Mouse (Mus musculus) Patski (cell line): ENCODE measurements around the gene Lsm7. TPM values are rescaled to one million over a fixed set of nuclear protein-coding genes. Genes with fewer than 3 reads are reported as not detected.

ENCODE experiments used
- ATAC-seq: fragments of 100-300 bp; one replicate; pipeline ENCODE4 v1.8.0; 2021
- CTCF ChIA-PET: fragments of 350-600 bp; sonication (Branson Sonifier 250); formaldehyde crosslinking; loops from one replicate; lab custom pipeline; 2022; ENCODE audit warnings: inconsistent platforms; lab: Charles Lee
- POLR2A ChIA-PET: fragments of 350-600 bp; sonication (Branson Sonifier 250); formaldehyde crosslinking; loops from one replicate; lab custom pipeline; 2022; ENCODE audit warnings: antibody characterized with exemption, inconsistent platforms; lab: Charles Lee
- DNase-seq: peaks from one replicate; pipeline ENCODE4 v3.0.0-alpha.2; 2011; ENCODE audit warnings: low read depth, low spot score
- H3K27me3 ChIP-seq: fragments of 371-371 bp; one replicate; pipeline ENCODE4 v1.5.1; 2021
- CTCF ChIP-seq: fragments of 100-300 bp; IDR thresholded peaks from one replicate; pipeline ENCODE4 v1.5.1; 2021
- in situ Hi-C: fragments of 300-500 bp; cut with MboI; formaldehyde crosslinking; loops from 3 replicates; pipeline ENCODE4 v1.11.1; 2018; ENCODE audit warnings: low pct_unique_long_range_greater_than_20kb, mixed read lengths
- polyA plus RNA-seq: library from polyadenylated mRNA; unstranded; gene quantifications from one replicate; pipeline ENCODE4 v1.2.3, GENCODE M21; 2021

Lsm7 gene
- polyA plus RNA-seq, 1 experiment from 2014 or later, result 77.8 TPM

DNA sequence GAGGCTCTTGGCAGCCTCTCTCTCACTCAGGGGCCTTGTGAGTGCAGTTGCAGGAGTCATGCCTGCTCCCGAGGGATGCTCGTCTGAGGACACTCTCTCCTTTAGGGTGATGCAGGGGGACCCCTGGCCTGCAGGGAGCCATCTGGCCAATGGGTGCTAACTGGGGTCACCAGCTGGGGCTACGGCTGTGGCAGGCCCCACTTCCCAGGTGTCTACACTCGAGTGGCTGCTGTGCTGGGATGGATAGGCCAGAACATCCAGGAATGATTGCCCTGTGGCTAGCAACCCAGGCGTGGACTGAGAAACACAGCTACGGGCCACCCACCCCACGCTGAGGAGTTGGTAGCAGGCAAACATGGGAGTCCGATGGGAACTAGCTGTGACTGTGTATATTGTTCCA lies 44.1 kb upstream of the Lsm7 start:
- ChIA-PET CTCF (no interaction called here), POLR2A (no interaction called here)
- in situ Hi-C loops, result no loop called here
- ATAC-seq, result no peak
- TF ChIP-seq CTCF, result no peak
- DNase-seq, result no peak
- H3K27me3 ChIP-seq, result no peaks in the 10 kb centered on the region

DNA sequence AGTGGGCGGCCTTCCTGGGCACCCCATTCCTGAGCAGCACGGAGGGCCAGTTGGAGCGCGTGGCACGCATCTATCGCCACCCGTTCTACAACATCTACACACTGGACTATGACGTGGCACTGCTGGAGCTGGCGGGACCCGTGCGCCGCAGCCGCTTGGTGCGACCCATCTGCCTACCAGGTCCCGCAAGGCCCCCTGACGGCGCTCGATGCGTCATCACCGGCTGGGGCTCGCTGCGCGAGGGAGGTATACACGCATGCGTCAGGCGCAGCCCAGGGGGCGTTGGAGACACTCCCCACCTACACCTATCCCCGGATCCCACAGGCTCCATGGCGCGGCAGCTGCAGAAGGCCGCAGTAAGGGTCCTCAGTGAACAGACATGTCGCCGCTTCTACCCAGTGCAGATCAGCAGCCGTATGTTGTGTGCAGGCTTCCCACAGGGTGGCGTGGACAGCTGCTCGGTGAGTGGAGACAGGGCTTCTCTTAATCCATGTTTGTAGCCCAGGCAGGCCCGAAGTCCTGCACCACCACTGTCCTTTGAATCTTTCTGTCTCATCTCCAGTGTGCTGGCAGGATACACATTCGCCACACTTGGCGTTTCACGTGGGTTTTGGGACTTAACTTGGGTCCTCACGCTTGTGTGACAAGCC lies 43.0 kb upstream of the Lsm7 start:
- ChIA-PET CTCF (interaction anchor here (1.0 kb wide), 1 partner anchor 16 kb away, joined by 3 read pairs; no protein-coding TSS in a partner anchor), POLR2A (no interaction called here)
- in situ Hi-C loops, result no loop called here
- ATAC-seq (no peak), DNase-seq (no peak)
- TF ChIP-seq CTCF, result no peak
- H3K27me3 ChIP-seq, result no peaks in the 10 kb centered on the region

DNA sequence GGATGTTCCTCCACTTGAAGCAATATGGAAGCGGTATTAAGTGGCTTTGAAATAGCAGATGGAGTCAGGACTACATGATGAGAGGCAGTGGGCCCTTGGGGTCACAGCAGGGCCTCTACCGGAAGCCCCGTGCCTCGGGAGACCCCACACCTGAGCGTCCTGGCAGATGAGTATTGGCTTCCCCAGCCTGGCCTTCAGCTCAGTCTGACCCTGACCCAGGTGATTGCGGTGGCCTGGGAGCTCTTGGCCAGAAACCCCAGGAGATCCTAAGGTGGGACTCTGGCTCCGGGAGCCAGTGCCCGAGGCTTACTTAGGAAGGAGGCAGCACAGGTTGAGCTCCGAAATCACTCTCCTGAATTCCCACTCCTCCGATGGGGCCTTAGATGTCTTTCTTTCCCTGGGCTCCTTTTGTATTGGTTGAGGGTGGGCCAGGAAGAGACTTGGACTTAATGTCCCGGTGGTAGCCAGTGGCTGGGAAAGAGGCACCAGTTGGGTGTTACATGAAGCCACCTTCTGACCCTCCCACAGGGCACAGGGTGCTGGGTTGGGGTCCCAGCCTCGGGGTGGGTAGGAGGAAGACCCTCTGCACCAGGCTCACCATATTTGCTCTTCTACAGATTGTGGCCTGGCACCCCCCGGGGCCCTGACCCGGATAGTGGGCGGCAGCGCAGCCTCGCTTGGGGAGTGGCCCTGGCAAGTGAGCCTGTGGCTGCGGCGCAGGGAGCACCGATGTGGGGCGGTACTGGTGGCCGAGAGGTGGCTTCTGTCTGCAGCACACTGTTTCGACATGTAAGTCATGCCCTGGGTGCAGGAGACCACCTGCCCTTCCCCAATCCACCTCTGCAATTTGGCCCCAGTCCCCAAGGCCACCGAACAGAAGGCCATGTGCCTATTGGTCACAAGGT lies 41.8 kb upstream of the Lsm7 start:
- H3K27me3 ChIP-seq, result no peaks in the 10 kb centered on the region
- ChIA-PET CTCF (interaction anchor here (1.3 kb wide), 1 partner anchor 17 kb away, joined by 3 read pairs; no protein-coding TSS in a partner anchor), POLR2A (interaction anchor here (1.4 kb wide), 1 partner anchor 68 kb away, joined by 3 read pairs; no protein-coding TSS in a partner anchor)
- DNase-seq (no peak), ATAC-seq (no peak)
- TF ChIP-seq CTCF, result no peak
- in situ Hi-C loops, result no loop called here

DNA sequence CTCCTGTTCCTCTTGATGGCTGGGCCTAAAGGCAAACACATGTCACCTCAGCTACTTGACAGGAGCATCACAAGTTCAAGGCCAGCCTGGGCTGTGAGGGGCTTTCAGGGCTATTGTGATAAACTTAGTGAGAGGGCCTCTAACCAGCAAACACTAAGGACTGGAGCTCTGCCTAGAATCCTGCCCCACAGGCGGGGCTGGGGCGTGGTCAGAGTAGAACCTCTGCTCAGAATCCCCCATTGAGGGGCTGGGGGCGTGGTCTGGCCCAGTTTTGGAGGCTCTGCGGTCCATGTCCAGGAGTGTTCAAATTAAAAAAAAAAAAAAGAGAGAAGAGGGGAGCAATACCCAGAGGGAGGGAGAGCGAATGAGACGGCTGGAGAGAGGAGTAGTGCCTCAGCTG lies 40.7 kb upstream of the Lsm7 start:
- no peak for ATAC-seq

DNA sequence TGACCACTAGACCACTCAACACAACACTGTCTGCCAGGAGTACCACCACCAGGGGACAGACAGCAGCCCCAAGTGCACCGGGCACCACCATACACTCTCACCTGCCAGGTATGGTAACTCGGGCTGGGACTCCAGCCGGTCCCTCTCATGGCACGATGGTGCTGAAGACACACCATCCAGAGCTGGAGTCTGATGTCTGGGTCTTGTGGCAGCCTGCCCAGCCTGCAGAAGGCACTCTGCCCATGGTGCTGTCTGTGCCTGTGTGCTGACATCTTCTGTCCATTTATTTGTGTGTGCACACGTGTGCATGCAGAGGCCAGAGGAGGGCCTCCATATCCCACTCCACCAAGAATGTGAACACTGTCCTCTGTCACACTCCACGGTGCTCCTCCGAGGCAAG lies 40.1 kb upstream of the Lsm7 start:
- DNase-seq, result no peak
- peaks cover 2% of the 10 kb centered on the region for H3K27me3 ChIP-seq
- POLR2A ChIA-PET, result interaction anchor here (1.4 kb wide), 1 partner anchor 66 kb away, joined by 3 read pairs; no protein-coding TSS in a partner anchor
- TF ChIP-seq CTCF, result no peak
- in situ Hi-C loops, result no loop called here
- CTCF ChIA-PET, result interaction anchor here (1.0 kb wide), 1 partner anchor 14 kb away, joined by 4 read pairs; no protein-coding TSS in a partner anchor
- ATAC-seq, result no peak

More for the DNA sequence above, 40.7 kb upstream of the Lsm7 start:
- H3K27me3 ChIP-seq, result no peaks in the 10 kb centered on the region
- in situ Hi-C loops, result no loop called here
- POLR2A ChIA-PET, result interaction anchor here (1.4 kb wide), 1 partner anchor 67 kb away, joined by 3 read pairs; no protein-coding TSS in a partner anchor
- TF ChIP-seq CTCF, result no peak
- CTCF ChIA-PET, result interaction anchor here (1.0 to 1.3 kb wide), 2 partner anchors 15 to 16 kb away, joined by 3 to 4 read pairs; no protein-coding TSS in a partner anchor
- DNase-seq, result no peak

DNA sequence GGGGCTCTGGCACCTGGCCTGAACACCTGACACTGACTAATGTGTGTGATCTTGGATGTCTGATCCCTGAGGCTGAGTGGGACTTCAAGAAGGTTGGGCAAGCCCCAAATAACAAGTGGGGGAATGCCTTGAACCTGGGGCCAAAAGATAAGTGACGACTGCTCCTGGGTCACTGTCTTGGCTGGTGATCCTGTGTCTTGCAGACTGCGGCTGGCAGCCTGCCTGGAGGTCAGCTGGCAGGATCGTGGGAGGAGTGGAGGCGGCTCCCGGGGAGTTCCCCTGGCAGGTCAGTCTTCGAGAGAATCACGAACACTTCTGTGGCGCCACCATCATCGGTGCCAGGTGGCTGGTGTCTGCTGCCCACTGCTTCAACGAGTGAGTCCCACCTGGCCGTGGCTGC lies 32.2 kb upstream of the Lsm7 start:
- TF ChIP-seq CTCF, result no peak
- POLR2A ChIA-PET, result interaction anchor here (1.0 kb wide), 1 partner anchor 16 kb away, joined by 3 read pairs; the partner anchor contains the start of gene Tmprss9
- in situ Hi-C loops, result no loop called here

DNA sequence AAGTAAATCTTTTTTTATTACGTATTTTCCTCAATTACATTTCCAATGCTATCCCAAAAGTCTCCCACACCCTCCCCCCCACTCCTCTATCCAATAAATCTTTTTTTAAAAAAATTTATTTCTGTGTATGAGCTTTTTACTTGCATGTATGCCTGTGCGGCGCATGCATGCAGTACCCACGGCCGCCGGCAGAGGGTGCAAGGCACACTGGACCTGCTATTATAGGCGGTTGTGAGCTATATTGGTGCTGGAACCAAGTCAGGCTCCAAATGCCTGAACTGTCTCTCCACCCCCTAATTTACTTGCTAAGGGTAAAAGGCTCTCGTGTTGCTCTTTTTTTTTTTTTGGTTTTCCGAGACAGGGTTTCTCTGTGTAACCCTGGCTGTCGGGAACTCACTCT lies 26.3 kb upstream of the Lsm7 start:
- POLR2A ChIA-PET, result interaction anchor here (0.6 to 1.6 kb wide), 2 partner anchors 52 to 144 kb away, joined by 3 read pairs; no protein-coding TSS in a partner anchor
- no peak for TF ChIP-seq CTCF
- CTCF ChIA-PET, result interaction anchor here (0.6 to 3.1 kb wide), 20 partner anchors 10 to 143 kb away, joined by 3 to 23 read pairs (median 4); partner anchors contain the start of genes Jsrp1 and Tmprss9
- peaks cover 4% of the 10 kb centered on the region for H3K27me3 ChIP-seq
- no peak for ATAC-seq
- in situ Hi-C loops, result loop anchor here (5.0 kb wide), 1 partner anchor 116 kb away; no protein-coding TSS in a partner anchor
- DNase-seq, result no peak

More for the DNA sequence above, 32.2 kb upstream of the Lsm7 start:
- DNase-seq (no peak), ATAC-seq (no peak)
- peaks cover 7% of the 10 kb centered on the region for H3K27me3 ChIP-seq
- CTCF ChIA-PET, result no interaction called here

DNA sequence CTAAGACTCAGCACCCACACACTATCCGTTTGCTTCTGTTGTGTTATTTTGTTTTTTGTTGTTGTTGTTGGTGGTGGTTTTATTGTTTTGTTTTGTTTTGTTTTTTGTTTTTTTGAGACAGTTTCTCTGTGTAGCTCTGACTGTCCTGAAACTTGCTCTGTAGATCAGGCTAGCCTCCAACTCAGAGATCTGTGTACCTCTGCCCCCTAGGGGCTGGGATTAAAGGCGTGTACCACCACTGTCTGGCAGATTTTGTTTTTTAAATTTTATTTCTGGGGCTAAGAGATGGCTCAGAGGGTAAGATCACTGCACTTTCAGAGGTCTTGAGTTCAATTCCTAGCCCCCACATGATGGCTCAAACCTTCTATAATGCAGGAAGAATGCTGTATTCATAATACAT lies 25.9 kb upstream of the Lsm7 start:
- TF ChIP-seq CTCF, result no peak
- ChIA-PET CTCF (interaction anchor here (0.6 to 3.1 kb wide), 20 partner anchors 10 to 143 kb away, joined by 3 to 23 read pairs (median 4); partner anchors contain the start of genes Jsrp1 and Tmprss9), POLR2A (no interaction called here)
- peaks cover 4% of the 10 kb centered on the region for H3K27me3 ChIP-seq
- in situ Hi-C loops, result loop anchor here (5.0 kb wide), 1 partner anchor 116 kb away; no protein-coding TSS in a partner anchor
- no peak for ATAC-seq
- DNase-seq, result no peak

DNA sequence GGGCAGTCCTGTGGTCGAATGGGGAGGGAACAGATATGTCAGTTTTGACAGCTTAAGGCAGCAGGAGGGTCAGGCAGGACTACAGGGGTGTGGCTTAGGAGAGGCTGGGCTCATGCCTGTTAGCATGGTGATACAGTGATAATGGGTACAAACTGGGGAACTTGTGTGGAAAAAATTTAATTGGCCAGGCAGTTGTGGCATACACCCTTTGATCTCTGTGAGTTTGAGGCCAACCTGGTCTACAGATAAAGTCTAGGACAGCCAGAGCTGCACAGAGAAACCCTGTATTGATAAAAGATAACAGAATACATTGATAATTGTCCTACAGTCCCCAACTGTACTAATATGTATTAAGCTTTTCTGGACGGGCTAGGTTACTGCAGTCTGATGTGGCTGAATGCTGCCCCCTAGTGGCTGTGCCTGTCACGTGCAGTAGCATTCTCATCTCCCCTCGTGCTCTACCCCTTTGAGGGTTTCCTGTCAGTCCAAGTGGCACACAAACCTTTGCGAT lies 25.2 kb upstream of the Lsm7 start:
- peaks cover 4% of the 10 kb centered on the region for H3K27me3 ChIP-seq
- no peak for DNase-seq
- in situ Hi-C loops, result loop anchor here (5.0 kb wide), 1 partner anchor 117 kb away; no protein-coding TSS in a partner anchor
- ChIA-PET POLR2A (no interaction called here), CTCF (interaction anchor here (0.9 to 4.0 kb wide), 10 partner anchors 9 to 132 kb away, joined by 3 to 23 read pairs (median 8); partner anchors contain the start of genes Jsrp1 and Tmprss9)
- TF ChIP-seq CTCF, result no peak
- ATAC-seq, result no peak
